Mouse (Mus musculus): Measurements from ENCODE around the gene Spert.

Gene Spert

GRCm38 (mm10) chr14:75561577-75562331 lies 31.2 kb downstream of the Spert start:
- Histone ChIP-seq H3K36me3 (ENCODE audit: control insufficient read depth, insufficient read depth, low read length, poor library complexity, severe bottlenecking) (no peaks in the 10 kb centered on the region), H3K27me3 (ENCODE audit: control insufficient read depth, insufficient read depth, low read length, poor library complexity, severe bottlenecking) (no peaks in the 10 kb centered on the region)
- DNase-seq (ENCODE audit: low read depth, low spot score) = no peak

- Histone ChIP-seq H3K27me3 (ENCODE audit: control insufficient read depth, insufficient read depth, low read length, poor library complexity, severe bottlenecking) (no peaks in the 10 kb centered on the region), H3K36me3 (ENCODE audit: control insufficient read depth, insufficient read depth, low read length, poor library complexity, severe bottlenecking) (no peaks in the 10 kb centered on the region)
- DNase-seq (ENCODE audit: low read depth, low spot score) = no peak
Measured at GRCm38 (mm10) chr14:75541731-75542130, 51.2 kb downstream of the Spert start.

GRCm38 (mm10) chr14:75540996-75541350 lies 51.9 kb downstream of the Spert start:
- no peaks in the 10 kb centered on the region for H3K27me3 ChIP-seq (ENCODE audit: control insufficient read depth, insufficient read depth, low read length, poor library complexity, severe bottlenecking)
- no peaks in the 10 kb centered on the region for H3K36me3 ChIP-seq (ENCODE audit: control insufficient read depth, insufficient read depth, low read length, poor library complexity, severe bottlenecking)
- DNase-seq (ENCODE audit: low read depth, low spot score) = no peak

- DNase-seq (ENCODE audit: low read depth, low spot score) = no peak
- H3K36me3 ChIP-seq (ENCODE audit: control insufficient read depth, insufficient read depth, low read length, poor library complexity, severe bottlenecking) = no peaks in the 10 kb centered on the region
- no peaks in the 10 kb centered on the region for H3K27me3 ChIP-seq (ENCODE audit: control insufficient read depth, insufficient read depth, low read length, poor library complexity, severe bottlenecking)
Measured at GRCm38 (mm10) chr14:75540216-75540995, 52.5 kb downstream of the Spert start.

GRCm38 (mm10) chr14:75539205-75539604 lies 53.7 kb downstream of the Spert start:
- Histone ChIP-seq H3K27me3 (ENCODE audit: control insufficient read depth, insufficient read depth, low read length, poor library complexity, severe bottlenecking) (no peaks in the 10 kb centered on the region), H3K36me3 (ENCODE audit: control insufficient read depth, insufficient read depth, low read length, poor library complexity, severe bottlenecking) (no peaks in the 10 kb centered on the region)
- DNase-seq (ENCODE audit: low read depth, low spot score) = no peak

All from splenic B cell, adult 2 months (primary cell).